Mouse (Mus musculus) small intestine, adult 2 months (tissue): ENCODE results near the gene Atp5g3. TPM values are rescaled to one million over a fixed set of nuclear protein-coding genes. Genes with fewer than 3 reads are reported as not detected.

Experiments
- H3K27ac ChIP-seq: fragments of 200-500 bp; 2 replicates; pipeline ENCODE4 v1.5.1; 2012; ENCODE audit warnings: low read depth, low read length, control low read depth, inconsistent platforms; ENCODE audit not compliant: insufficient read depth
- H3K27me3 ChIP-seq: fragments of 200-500 bp; 2 replicates; pipeline ENCODE4 v1.6.1; 2012; ENCODE audit warnings: mild to moderate bottlenecking, moderate library complexity, low read length, inconsistent platforms; ENCODE audit not compliant: control insufficient read depth, insufficient read depth
- H3K36me3 ChIP-seq: fragments of 200-500 bp; 2 replicates; pipeline ENCODE4 v1.6.1; 2012; ENCODE audit warnings: mild to moderate bottlenecking, low read length, control low read depth, inconsistent platforms; ENCODE audit not compliant: control insufficient read depth, insufficient read depth
- H3K4me1 ChIP-seq: fragments of 200-500 bp; 2 replicates; pipeline ENCODE4 v1.6.1; 2012; ENCODE audit warnings: low read length, inconsistent platforms, mixed read lengths; ENCODE audit not compliant: control insufficient read depth, insufficient read depth, insufficient read length
- H3K4me3 ChIP-seq: fragments of 200-500 bp; 2 replicates; pipeline ENCODE4 v1.5.1; 2012; ENCODE audit warnings: low read depth, mild to moderate bottlenecking, control low read depth, inconsistent platforms, low read length, moderate library complexity
- CTCF ChIP-seq: fragments of 200-500 bp; IDR thresholded peaks from 2 replicates; pipeline ENCODE4 v1.5.1; 2012; ENCODE audit warnings: low read depth, mild to moderate bottlenecking, control low read depth, inconsistent platforms, low read length, moderate library complexity, mixed read lengths; ENCODE audit not compliant: insufficient replicate concordance, insufficient read length; ENCODE audit errors: extremely low read depth
- POLR2A ChIP-seq: fragments of 200-500 bp; IDR thresholded peaks from 2 replicates; pipeline ENCODE4 v1.6.1; 2012; ENCODE audit warnings: low read depth, mild to moderate bottlenecking, control low read depth, inconsistent platforms, low read length, moderate library complexity
- WGBS: fragments of 180-500 bp; shearing (Covaris S2); methylation state at CpG from one replicate; pipeline ENCODE4 v1.1.7; 2018; 5-methylcytosine and 5-hydroxymethylcytosine counted together
- polyA plus RNA-seq: library from polyadenylated mRNA; depleted of rRNA; stranded (reverse); fragments of >200 nt; gene quantifications from 2 replicates; pipeline ENCODE4 v1.2.3, GENCODE M21; 2012; rRNA removed

Gene Atp5g3
- 672 and 1,043 TPM in 2 replicates for polyA plus RNA-seq

GRCm38 (mm10) chr2:73911175-73911700 lies at the start of gene Atp5g3:
TSS of gene Atp5g3 (minus strand) at chr2:73911326.
- TF ChIP-seq POLR2A (peak; percentile 81; the same call in 1 of the 2 replicates), CTCF (no peak)
- under 1% methylated on average over 38 of the region's 38 CpGs for WGBS
- Histone ChIP-seq H3K4me1 (peaks cover 4% of the 10 kb centered on the region; the same call in 1 of the 2 replicates), H3K36me3 (peaks cover 26% of the 10 kb centered on the region), H3K27ac (peak within 1 kb of the TSS; percentile 90), H3K27me3 (no peaks in the 10 kb centered on the region), H3K4me3 (peak within 1 kb of the TSS; percentile 100)

DNA sequence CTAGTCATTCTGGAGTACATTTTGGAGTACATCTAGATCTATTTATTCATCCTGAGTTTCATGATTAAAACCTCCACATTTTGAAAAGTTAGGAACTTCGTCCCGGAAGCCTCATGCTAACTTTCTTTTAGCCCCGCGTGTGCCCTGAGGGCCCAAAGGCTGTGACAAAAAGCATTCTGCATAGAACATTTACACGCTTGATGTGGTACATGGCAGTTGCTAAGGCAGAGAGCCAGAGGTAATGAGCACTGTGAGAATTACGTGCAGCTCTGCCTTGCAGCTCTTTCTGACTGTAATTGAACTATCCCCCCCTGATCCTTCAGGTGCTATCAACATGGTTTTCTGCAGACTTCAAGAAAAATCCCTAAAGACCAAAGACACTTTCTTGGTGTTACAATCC lies 47.2 kb upstream of the Atp5g3 start:
- Histone ChIP-seq H3K27ac (no peak overlapping the region), H3K36me3 (no peaks in the 10 kb centered on the region), H3K27me3 (no peaks in the 10 kb centered on the region), H3K4me1 (peaks cover 2% of the 10 kb centered on the region; the same call in 1 of the 2 replicates), H3K4me3 (no peak overlapping the region)
- WGBS = 90% methylated on average over 6 of the region's 6 CpGs
- TF ChIP-seq POLR2A = no peak
- no peak for TF ChIP-seq CTCF

DNA sequence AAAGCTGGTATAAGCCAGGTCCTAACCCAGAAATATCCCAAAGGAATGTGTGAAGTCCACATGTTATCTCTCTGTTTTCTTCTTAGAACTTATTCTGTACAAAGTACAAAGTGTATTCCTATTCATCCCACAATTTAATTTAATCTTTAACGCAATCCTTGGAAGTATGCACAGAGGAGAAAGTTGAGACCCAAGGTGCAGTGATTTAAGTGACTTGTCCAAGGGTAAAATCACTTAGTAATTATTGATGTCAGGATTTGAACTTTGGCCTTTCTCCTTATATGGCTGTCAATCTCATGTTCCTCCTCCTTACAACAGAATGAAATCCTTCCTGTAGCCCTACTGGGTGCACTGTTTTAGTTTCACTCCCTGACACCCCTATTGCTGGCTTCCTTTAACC lies 42.5 kb upstream of the Atp5g3 start:
- no peak for TF ChIP-seq POLR2A
- TF ChIP-seq CTCF = no peak
- Histone ChIP-seq H3K4me1 (peaks cover 8% of the 10 kb centered on the region; the same call in 1 of the 2 replicates), H3K4me3 (no peak overlapping the region), H3K27ac (peak overlapping the region; percentile 87), H3K27me3 (no peaks in the 10 kb centered on the region), H3K36me3 (no peaks in the 10 kb centered on the region)
- WGBS = 41% methylated on average over 1 of the region's 1 CpGs

DNA sequence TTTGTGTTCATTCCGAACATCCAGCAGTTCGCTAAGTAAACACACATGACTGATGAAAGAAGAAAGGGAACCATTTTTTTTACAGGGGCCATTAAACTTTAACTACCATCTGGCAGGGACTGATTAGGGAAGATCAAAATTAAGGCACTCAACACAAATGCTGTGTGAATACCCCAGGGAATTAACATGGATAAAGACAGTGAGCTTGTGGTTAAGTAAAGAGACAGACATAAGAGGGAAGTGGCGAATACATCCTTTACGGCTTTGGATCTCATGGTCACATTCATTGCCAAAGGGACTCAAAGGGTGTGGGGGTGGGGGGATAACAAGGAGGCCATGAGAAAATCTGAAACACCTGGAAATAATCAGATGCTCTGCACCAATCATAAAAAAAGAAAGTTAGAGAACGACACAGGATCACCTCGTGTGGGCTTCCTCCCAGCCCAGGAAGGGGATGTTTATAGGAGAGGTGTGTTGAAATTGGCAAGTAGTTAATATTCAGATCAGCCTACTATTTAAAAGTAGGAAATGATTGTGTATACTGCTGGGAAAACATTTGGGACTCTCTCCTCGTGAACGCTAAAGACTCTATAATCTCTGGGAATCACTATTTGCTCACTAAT lies 41.6 kb upstream of the Atp5g3 start:
- H3K4me3 ChIP-seq = no peak overlapping the region
- TF ChIP-seq POLR2A (no peak), CTCF (no peak)
- WGBS = 20% methylated on average over 8 of the region's 8 CpGs
- H3K4me1 ChIP-seq = peaks cover 8% of the 10 kb centered on the region; the same call in 1 of the 2 replicates
- H3K27me3 ChIP-seq = no peaks in the 10 kb centered on the region
- H3K36me3 ChIP-seq = no peaks in the 10 kb centered on the region
- peak overlapping the region; percentile 17; the same call in 1 of the 2 replicates for H3K27ac ChIP-seq

DNA sequence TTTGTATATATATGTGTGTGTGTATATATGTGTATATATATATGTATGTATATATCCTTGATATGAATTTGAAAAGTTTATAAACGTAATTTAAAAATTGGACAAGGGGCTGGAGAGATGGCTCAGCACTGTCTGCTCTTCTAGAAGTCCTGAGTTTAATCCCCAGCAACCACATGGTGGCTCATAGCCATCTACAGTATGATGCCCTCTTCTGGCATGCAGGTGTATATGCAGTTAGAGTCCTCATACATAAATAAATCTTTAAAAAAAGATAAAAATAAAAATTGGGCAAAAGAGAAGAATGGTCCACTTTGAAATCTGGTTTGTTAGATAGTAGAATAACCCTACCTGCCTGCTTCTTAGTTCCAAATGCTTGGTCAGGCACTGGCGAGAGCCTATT lies 36.2 kb upstream of the Atp5g3 start:
- H3K4me1 ChIP-seq = no peaks in the 10 kb centered on the region; the same call in 1 of the 2 replicates
- H3K36me3 ChIP-seq = no peaks in the 10 kb centered on the region
- 82% methylated on average over 2 of the region's 2 CpGs for WGBS
- H3K4me3 ChIP-seq = no peak overlapping the region
- no peaks in the 10 kb centered on the region for H3K27me3 ChIP-seq
- TF ChIP-seq POLR2A (no peak), CTCF (no peak)
- no peak overlapping the region for H3K27ac ChIP-seq

- Histone ChIP-seq H3K4me3 (no peak overlapping the region), H3K27me3 (no peaks in the 10 kb centered on the region), H3K36me3 (no peaks in the 10 kb centered on the region), H3K4me1 (peaks cover 2% of the 10 kb centered on the region; the same call in 1 of the 2 replicates), H3K27ac (no peak overlapping the region)
- 91% methylated on average over 8 of the region's 8 CpGs for WGBS
- no peak for TF ChIP-seq POLR2A
- no peak for TF ChIP-seq CTCF
Measured at GRCm38 (mm10) chr2:73943735-73944134, 32.6 kb upstream of the Atp5g3 start.

DNA sequence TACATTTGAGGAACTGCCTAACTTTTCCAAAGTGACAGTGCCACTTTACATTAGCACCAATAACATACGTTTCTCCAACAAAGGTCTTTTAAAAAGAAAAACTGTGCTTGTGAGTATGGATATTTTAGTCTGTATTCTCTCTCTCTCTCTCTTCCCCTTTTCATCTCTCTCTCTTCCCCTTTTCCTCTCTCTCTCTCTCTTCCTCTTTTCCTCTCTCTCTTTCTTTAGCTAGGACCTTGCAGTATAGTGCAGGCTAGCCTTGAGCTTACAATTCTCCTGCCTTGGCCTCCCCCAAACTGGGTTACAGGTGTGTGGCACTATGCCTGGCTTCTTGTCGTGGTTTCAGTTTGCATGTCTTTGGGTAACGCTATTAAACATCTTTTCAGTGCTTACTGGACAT lies 31.7 kb upstream of the Atp5g3 start:
- 66% methylated on average over 3 of the region's 3 CpGs for WGBS
- peaks cover 5% of the 10 kb centered on the region; the same call in 1 of the 2 replicates for H3K4me1 ChIP-seq
- no peaks in the 10 kb centered on the region for H3K36me3 ChIP-seq
- TF ChIP-seq CTCF = no peak
- TF ChIP-seq POLR2A = no peak
- H3K4me3 ChIP-seq = no peak overlapping the region
- no peak overlapping the region for H3K27ac ChIP-seq
- H3K27me3 ChIP-seq = no peaks in the 10 kb centered on the region
